ENCODE assay signal across 12 mouse cellular contexts in the genomic region with DNA sequence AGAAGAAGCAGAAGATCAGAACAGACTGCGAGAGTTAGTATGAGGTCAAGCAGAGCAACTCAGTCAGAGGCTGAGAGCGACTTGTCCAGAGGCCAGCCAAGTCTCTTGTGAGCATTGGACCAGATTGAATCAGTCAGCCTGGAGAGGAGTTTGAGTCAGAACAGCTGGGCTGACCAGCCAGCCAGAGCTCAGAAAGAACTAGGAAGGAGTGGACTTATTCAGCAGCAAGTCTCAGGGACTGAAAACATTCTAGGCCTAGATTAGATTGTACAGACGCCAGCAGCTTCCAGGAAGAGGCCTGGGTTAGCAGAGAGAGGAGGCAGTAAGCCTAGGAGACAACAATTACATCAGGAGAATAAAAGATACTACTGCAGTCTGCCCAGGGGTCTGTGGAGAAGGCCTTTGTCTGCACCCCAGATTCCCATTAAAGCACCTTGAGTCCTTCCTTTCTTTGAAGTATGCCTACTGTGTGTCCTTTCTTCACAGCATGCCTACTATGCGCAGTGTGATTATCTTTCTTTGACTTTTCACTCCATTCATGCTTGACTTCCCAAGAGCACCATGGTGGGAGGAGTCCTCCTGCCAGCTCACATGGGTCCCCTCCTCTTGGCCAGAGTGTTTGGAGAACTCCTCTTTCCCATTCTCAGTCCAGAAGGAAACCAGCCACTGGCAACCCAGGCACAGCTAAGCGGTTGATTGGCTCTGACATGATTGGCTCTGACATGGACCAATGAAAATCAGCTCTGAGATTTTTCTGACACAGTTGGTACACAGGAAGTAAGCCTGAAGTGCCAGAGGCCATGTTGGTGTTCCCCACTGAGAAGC. TPM values are rescaled to one million over a fixed set of nuclear protein-coding genes. Genes with fewer than 3 reads are reported as not detected.
DNase-seq lines count a peak whose midpoint lies in the region; ATAC-seq and TF ChIP-seq lines count a peak whose summit lies in the region.
"Had no signal": no experiment of that assay in that cellular context is flagged by ENCODE, and none has a peak within 500 bp of the region (broad histone marks: within the 10 kb centered on the region; RNA-seq: fewer than 3 reads in every experiment).

No protein-coding gene starts in this region.

- no peak for ATAC-seq in heart, embryonic 14.5 days (ENCODE audit: insufficient number of reproducible peaks, insufficient read depth, low FRiP score, low read depth)
- no peak for ATAC-seq in kidney, postnatal 0 days (replicated peaks; ENCODE audit: low FRiP score, low read depth)
- ATAC-seq in stomach, embryonic 14.5 days (ENCODE audit: insufficient number of reproducible peaks, insufficient read depth, low FRiP score, low read depth): peak; percentile 76; the same call in 1 of the 2 replicates

- TF ChIP-seq POLR2A in lung, adult 2 months (IDR thresholded peaks at IDR 0.05; ENCODE audit: borderline replicate concordance, extremely low read depth, low read depth, low read length): no peak

- peak overlapping the region; percentile 37 to 59; a peak in 2 of 4 replicates for H3K27ac ChIP-seq in heart, embryonic 14.5 days (replicated peaks in 1 of 2; ENCODE audit: control insufficient read depth in 1 of 2, insufficient read depth in 1 of 2, low read depth in 2 of 2, low read length in 2 of 2)
- H3K27ac ChIP-seq in kidney, postnatal 0 days: peak overlapping the region; percentile 55
- peak overlapping the region; percentile 64; the same call in 1 of the 2 replicates for H3K27ac ChIP-seq in stomach, embryonic 14.5 days (ENCODE audit: low read length)
- H3K27ac ChIP-seq: neural tube, embryonic 15.5 days had no signal

- peak; percentile 45 to 56 for DNase-seq in lung, adult 18-20 months
- DNase-seq in lung, adult 2 months: no peak
- peak; percentile 90 for DNase-seq in kidney, postnatal 0 days (ENCODE audit: low spot score)
- DNase-seq in thymus, postnatal 14 days: no peak
- DNase-seq in neural tube, embryonic 10.5 days (ENCODE audit: extremely low spot score, low spot score): no peak
- DNase-seq in layer of hippocampus, postnatal 10 days (ENCODE audit: low spot score in 2 of 2): no peak
- DNase-seq: cerebellum, adult 9-11 months; thymus, adult 2 months had no signal

- no peak overlapping the region for H3K4me3 ChIP-seq in lung, adult 2 months (replicated peaks; ENCODE audit: extremely low read depth, low read depth, low read length)
- H3K4me3 ChIP-seq in heart, embryonic 14.5 days (ENCODE audit: control insufficient read depth in 1 of 2, insufficient read depth in 1 of 2, low read depth in 1 of 2, low read length in 2 of 2): no peak overlapping the region
- H3K4me3 ChIP-seq in kidney, postnatal 0 days (replicated peaks; ENCODE audit: low read depth, low read length): no peak overlapping the region
- H3K4me3 ChIP-seq in stomach, embryonic 14.5 days (ENCODE audit: low read depth, low read length): no peak overlapping the region
- H3K4me3 ChIP-seq: megakaryocyte, embryonic 14.5 days; neural tube, embryonic 15.5 days had no signal

- H3K27me3 ChIP-seq in heart, embryonic 14.5 days (ENCODE audit: control insufficient read depth, insufficient read depth, low read length): no peaks in the 10 kb centered on the region
- no peaks in the 10 kb centered on the region for H3K27me3 ChIP-seq in kidney, postnatal 0 days (ENCODE audit: insufficient read depth, low read length)
- no peaks in the 10 kb centered on the region for H3K27me3 ChIP-seq in stomach, embryonic 14.5 days (ENCODE audit: control insufficient read depth, insufficient read depth, low read length)
- H3K27me3 ChIP-seq: neural tube, embryonic 15.5 days had no signal

- 68% methylated on average over 5 of the region's 5 CpGs for WGBS in lung, adult 2 months
- WGBS in heart, embryonic 14.5 days: 68% methylated on average over 5 of the region's 5 CpGs
- WGBS in kidney, postnatal 0 days: 53% methylated on average over 5 of the region's 5 CpGs
- 68% methylated on average over 5 of the region's 5 CpGs for WGBS in stomach, embryonic 14.5 days

- H3K9ac ChIP-seq in heart, embryonic 14.5 days (ENCODE audit: low read length): no peak overlapping the region
- no peak overlapping the region for H3K9ac ChIP-seq in kidney, postnatal 0 days (ENCODE audit: low read depth, low read length)
- no peak overlapping the region for H3K9ac ChIP-seq in stomach, embryonic 14.5 days (replicated peaks; ENCODE audit: low read depth, low read length)
- H3K9ac ChIP-seq: neural tube, embryonic 15.5 days had no signal

- no peaks in the 10 kb centered on the region for H3K36me3 ChIP-seq in heart, embryonic 14.5 days (ENCODE audit: control insufficient read depth, insufficient read depth, low read length)
- no peaks in the 10 kb centered on the region for H3K36me3 ChIP-seq in kidney, postnatal 0 days (ENCODE audit: insufficient read depth, low read length)
- no peaks in the 10 kb centered on the region for H3K36me3 ChIP-seq in stomach, embryonic 14.5 days (ENCODE audit: control insufficient read depth, insufficient read depth, low read length)

- no peak overlapping the region for H3K4me2 ChIP-seq in heart, embryonic 14.5 days (ENCODE audit: low read length)
- H3K4me2 ChIP-seq in kidney, postnatal 0 days (ENCODE audit: low read length): no peak overlapping the region
- H3K4me2 ChIP-seq in stomach, embryonic 14.5 days (replicated peaks; ENCODE audit: low read depth, low read length): no peak overlapping the region
- H3K4me2 ChIP-seq: neural tube, embryonic 15.5 days had no signal

- no peak for TF ChIP-seq CTCF in lung, adult 2 months (IDR thresholded peaks at IDR 0.05; ENCODE audit: insufficient read depth, low read length)
- no peak for TF ChIP-seq CTCF in kidney, postnatal 0 days (IDR thresholded peaks at IDR 0.05; ENCODE audit: low read depth)

- 0 out of 2 replicates have a peak, but pooled peaks cover 4% of the 10 kb centered on the region for H3K4me1 ChIP-seq in lung, adult 2 months (ENCODE audit: control insufficient read depth, insufficient read depth, low read length)
- peaks cover 7% of the 10 kb centered on the region in 2 experiments for H3K4me1 ChIP-seq in heart, embryonic 14.5 days (ENCODE audit: control insufficient read depth in 2 of 2, insufficient read depth in 2 of 2, low read length in 2 of 2)
- H3K4me1 ChIP-seq in kidney, postnatal 0 days (replicated peaks; ENCODE audit: insufficient read depth, low read length): peaks cover 6% of the 10 kb centered on the region; the same call in 1 of the 2 replicates
- 0 out of 2 replicates have a peak, but pooled peaks cover 3% of the 10 kb centered on the region for H3K4me1 ChIP-seq in stomach, embryonic 14.5 days (ENCODE audit: control insufficient read depth, insufficient read depth, low read length)
- H3K4me1 ChIP-seq: megakaryocyte, embryonic 14.5 days had no signal

- H3K9me3 ChIP-seq in heart, embryonic 14.5 days (ENCODE audit: control insufficient read depth, low read length): no peaks in the 10 kb centered on the region
- H3K9me3 ChIP-seq in kidney, postnatal 0 days (replicated peaks; ENCODE audit: low read length): no peaks in the 10 kb centered on the region
- no peaks in the 10 kb centered on the region for H3K9me3 ChIP-seq in stomach, embryonic 14.5 days (ENCODE audit: control insufficient read depth, low read depth, low read length)
- H3K9me3 ChIP-seq: neural tube, embryonic 15.5 days had no signal

RNA-seq across cellular contexts. Expression of a gene that starts 16.7 kb away (rescaled TPM):
- 4.5 and 5.1 TPM in 2 replicates for polyA plus RNA-seq in lung, adult 2 months (2012; rRNA removed)
- polyA plus RNA-seq in heart, embryonic 14.5 days (2014; fragmentation: Nextera tagmentation; extraction: Ambion mirVana): 0.35 and 0.85 TPM in 2 replicates
- 1.3 and 1.4 TPM in 2 replicates for polyA plus RNA-seq in kidney, postnatal 0 days (2015; fragmentation: Nextera tagmentation; extraction: Ambion mirVana)
- polyA plus RNA-seq in stomach, embryonic 14.5 days (2014; fragmentation: Nextera tagmentation; extraction: Ambion mirVana): 2.1 and 2.5 TPM in 2 replicates
- total RNA-seq in layer of hippocampus, postnatal 10 days (2021): 10 to 100 TPM; 57.1 to 59.2 TPM

Comparison
In these comparisons a context has a peak if more than half of its experiments do, and no peak if none do; other contexts are left out.
1. DNase-seq: peak in lung, adult 18-20 months (2 of 2) and kidney, postnatal 0 days (single experiment); none in lung, adult 2 months (single experiment), thymus, postnatal 14 days (single experiment), neural tube, embryonic 10.5 days (single experiment) and layer of hippocampus, postnatal 10 days (0 of 2).
2. Peak in every context shown above with its lines, with median percentiles within 50 percentile points of each other: H3K27ac ChIP-seq.